Mouse (Mus musculus) lung, postnatal 25 days (tissue): Measurements from ENCODE around the gene Dnttip1.

Experiments
- DNase-seq: peaks from one replicate; pipeline ENCODE4 v3.0.0; 2022; ENCODE audit warnings: low spot score

Gene Dnttip1

DNA sequence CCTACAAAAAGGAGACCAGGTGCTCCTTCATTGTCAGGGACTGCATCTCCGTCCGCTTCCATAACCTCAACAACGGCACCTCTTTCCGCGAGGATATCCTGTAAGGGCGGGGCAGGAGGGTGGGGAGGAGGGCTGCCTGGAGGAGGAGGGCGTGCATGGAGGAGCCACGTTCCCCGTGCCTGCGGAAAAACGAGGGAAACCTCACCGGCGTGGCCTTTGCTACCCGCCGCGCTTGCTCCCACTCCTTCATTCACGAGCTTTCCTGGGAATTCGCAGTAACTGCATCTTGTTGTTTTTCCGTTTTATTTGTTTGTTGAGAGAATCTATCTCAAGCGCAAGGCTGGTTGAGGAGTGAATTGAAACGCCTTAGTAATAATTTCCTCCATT lies 59.5 kb downstream of the Dnttip1 start:
- DNase-seq = no peak

DNA sequence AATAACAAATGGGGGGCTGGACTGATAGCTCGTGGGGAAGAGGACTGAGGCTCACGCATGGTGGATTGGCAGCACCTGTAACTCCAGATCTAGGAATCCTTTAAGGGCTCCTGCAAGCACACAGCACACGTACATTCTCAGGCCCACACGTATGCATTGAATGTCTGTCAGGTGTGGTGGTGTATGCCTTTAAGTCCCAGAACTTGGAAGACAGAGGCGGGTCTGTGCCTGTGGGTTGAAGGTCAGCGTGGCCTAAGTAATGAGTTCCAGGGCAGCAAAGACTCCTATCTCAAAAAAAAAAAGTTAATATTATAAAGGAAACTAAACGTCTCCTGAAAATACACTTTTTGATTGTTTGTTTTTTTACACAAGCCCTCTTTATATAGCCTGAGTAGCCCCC lies 60.8 kb downstream of the Dnttip1 start:
- DNase-seq = no peak

DNA sequence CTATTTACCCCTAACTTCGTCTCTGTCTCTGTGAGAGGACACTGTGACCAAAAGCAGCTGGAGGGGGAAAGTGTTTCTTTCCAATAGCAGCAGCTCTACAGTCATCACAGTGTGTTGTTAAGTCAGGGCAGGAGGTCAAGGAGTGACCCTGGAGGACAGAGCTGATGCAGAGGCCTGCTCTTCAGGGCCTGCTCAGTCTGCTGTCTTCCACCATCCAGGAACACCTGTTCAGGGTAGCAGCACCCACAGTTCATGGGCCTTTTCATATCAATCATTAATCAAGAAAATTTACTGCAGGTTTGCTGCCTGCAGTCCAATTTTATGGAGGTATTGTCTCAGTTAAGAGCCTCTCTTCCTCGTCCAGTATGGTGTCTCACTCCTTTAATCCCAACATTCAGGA lies 67.8 kb downstream of the Dnttip1 start:
- no peak for DNase-seq

DNA sequence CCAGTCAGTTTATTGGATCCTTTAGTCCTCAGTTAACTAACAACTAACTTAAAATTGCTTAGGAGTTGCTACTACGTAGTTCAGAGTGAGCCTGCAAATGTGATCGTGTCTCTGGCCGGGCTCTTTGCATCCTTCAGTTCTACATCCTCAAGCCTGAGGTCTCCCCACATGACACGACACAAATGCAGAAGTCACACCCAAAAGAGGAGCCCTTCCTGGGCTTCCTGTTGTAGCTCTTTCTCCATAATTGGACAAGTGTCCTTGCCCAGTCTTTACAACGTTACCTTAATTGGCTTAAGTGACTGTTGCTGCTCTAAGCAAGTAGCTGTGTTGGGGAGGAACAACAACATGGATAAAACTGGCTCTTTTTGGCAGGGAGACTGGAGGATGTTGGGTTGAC lies 69.6 kb downstream of the Dnttip1 start:
- no peak for DNase-seq

DNA sequence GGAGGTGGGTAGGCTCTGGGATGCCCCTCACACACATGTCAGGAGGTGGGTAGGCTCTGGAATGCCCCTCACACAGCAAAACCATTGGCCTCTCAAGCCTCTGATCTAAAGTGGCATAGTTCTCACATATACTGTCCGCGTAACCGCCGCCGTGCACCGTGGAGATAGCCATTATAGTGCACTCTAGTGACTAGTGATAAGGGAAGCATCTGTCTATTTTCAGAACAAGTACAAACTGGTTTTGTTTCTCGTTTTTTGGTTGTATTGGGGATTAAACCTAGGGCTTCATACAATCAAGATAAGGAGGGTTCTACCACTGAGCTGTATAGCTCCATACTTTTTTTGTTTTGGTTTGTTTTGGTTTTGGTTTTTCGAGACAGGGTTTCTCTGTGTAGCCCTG lies 70.0 kb downstream of the Dnttip1 start:
- no peak for DNase-seq

DNA sequence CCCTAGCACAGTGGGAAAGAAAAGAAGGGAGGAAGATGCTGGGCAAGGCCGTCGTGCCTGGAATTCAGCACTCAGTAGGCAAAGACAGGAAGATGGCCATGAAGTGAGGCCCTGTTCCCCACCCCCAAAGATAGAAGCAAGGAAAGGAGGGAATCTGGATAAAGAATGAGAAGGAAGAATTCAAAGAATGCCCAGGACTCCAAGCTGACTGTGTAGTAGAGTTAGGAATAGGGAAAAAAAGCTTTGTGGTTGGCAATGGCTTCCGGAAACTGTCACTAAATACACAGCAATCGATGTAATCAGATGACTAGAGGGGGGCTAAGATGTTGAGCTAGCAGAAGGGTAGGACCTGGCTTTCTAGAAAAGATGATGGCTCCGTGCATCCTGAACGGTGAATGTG lies 71.4 kb downstream of the Dnttip1 start:
- DNase-seq = no peak

DNA sequence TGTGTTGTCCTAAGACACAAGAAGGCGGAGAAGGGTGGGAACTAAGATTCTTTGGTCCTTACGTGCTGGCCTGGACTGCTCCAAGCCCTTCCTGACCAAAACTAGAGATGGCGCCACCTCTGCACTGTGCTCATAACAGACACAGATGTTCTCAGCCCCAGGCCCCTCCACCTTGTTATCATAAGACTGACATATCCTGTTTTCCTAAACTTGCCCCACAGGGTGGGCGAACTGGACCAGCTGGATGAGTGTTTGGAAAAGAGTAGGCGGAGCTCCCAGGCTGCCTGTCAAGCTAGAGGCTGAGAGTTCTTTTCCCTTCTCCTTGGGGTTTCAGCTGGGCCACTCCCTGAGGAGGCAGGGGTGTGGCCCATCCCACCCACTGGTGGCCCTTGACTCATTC lies 71.9 kb downstream of the Dnttip1 start:
- no peak for DNase-seq
